Mouse (Mus musculus): Measurements from ENCODE around the gene Gm45234. TPM values are rescaled to one million over a fixed set of nuclear protein-coding genes. Genes with fewer than 3 reads are reported as not detected.
"Not testable (repeated sequence)": the region's sequence is repeated elsewhere in the genome, so short reads cannot be mapped to it uniquely, and the experiment has no call there.

Gene Gm45234
- polyA plus RNA-seq (2015; fragmentation: Nextera tagmentation; extraction: Ambion mirVana): not detected in 2 replicates

- H3K4me1 ChIP-seq: peaks cover 47% of the 10 kb centered on the region
- H3K36me3 ChIP-seq: no peaks in the 10 kb centered on the region
- H3K9me3 ChIP-seq: no peaks in the 10 kb centered on the region
- WGBS: under 1% methylated on average over 55 of the region's 100 CpGs
- peak within 1 kb of the TSS; percentile 88 for H3K9ac ChIP-seq (replicated peaks)
- ATAC-seq (replicated peaks): peak; percentile 51
- H3K4me3 ChIP-seq: peak within 1 kb of the TSS; percentile 65
- H3K4me2 ChIP-seq (replicated peaks): peak within 1 kb of the TSS; percentile 68
- no peaks in the 10 kb centered on the region for H3K27me3 ChIP-seq
- H3K27ac ChIP-seq (replicated peaks): peak within 1 kb of the TSS; percentile 96
Measured at GRCm38 (mm10) chr6:124755831-124756595, at the start of gene Gm45234, which contains the start of gene Atn1. Gm45234 (minus strand) TSS chr6:124756021. Atn1 (minus strand) TSS chr6:124756524.

GRCm38 (mm10) chr6:124804341-124804740 is 48.5 kb upstream of the Gm45234 start:
- H3K4me2 ChIP-seq (replicated peaks): no peak overlapping the region
- no peak overlapping the region for H3K4me3 ChIP-seq
- WGBS: 88% methylated on average over 3 of the region's 3 CpGs
- ATAC-seq (replicated peaks): no peak
- no peaks in the 10 kb centered on the region for H3K36me3 ChIP-seq
- H3K27me3 ChIP-seq: no peaks in the 10 kb centered on the region
- H3K4me1 ChIP-seq: peaks cover 28% of the 10 kb centered on the region
- H3K27ac ChIP-seq (replicated peaks): no peak overlapping the region
- no peak overlapping the region for H3K9ac ChIP-seq (replicated peaks)
- H3K9me3 ChIP-seq: no peaks in the 10 kb centered on the region

DNA sequence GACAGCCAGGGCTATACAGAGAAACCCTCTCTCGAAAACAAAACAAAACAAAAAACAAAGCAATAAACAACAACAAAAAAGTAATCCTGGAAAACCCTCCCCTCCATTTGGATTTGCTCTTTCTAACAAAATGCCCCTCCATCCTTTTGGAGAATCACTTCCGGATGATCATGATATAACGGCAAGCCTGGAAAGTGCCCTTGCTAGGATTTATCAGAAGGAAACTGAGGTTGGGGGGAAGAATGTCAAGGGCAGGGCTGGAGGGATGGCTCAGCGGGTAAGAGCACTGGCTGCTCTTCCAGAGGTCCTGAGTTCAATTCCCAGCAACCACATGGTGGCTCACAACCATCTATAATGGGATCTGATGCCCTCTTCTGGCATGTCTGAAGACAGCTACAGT is 47.9 kb upstream of the Gm45234 start:
- H3K4me3 ChIP-seq; H3K9me3 ChIP-seq; ATAC-seq (replicated peaks); H3K9ac ChIP-seq (replicated peaks); H3K27me3 ChIP-seq; H3K36me3 ChIP-seq; H3K4me2 ChIP-seq (replicated peaks); H3K27ac ChIP-seq (replicated peaks): not testable (repeated sequence)
- 93% methylated on average over 4 of the region's 4 CpGs for WGBS
- peaks cover 23% of the 10 kb centered on the region for H3K4me1 ChIP-seq

GRCm38 (mm10) chr6:124803061-124803460 is 47.2 kb upstream of the Gm45234 start:
- H3K4me3 ChIP-seq: no peak overlapping the region
- H3K4me2 ChIP-seq (replicated peaks): no peak overlapping the region
- H3K27me3 ChIP-seq: no peaks in the 10 kb centered on the region
- H3K27ac ChIP-seq (replicated peaks): no peak overlapping the region
- WGBS: 81% methylated on average over 3 of the region's 3 CpGs
- no peak overlapping the region for H3K9ac ChIP-seq (replicated peaks)
- no peaks in the 10 kb centered on the region for H3K36me3 ChIP-seq
- no peak for ATAC-seq (replicated peaks)
- H3K9me3 ChIP-seq: no peaks in the 10 kb centered on the region
- peaks cover 17% of the 10 kb centered on the region for H3K4me1 ChIP-seq

GRCm38 (mm10) chr6:124802400-124802799 is 46.6 kb upstream of the Gm45234 start:
- H3K9ac ChIP-seq (replicated peaks); H3K27ac ChIP-seq (replicated peaks); H3K4me3 ChIP-seq; H3K9me3 ChIP-seq; ATAC-seq (replicated peaks); H3K27me3 ChIP-seq; H3K4me2 ChIP-seq (replicated peaks); H3K36me3 ChIP-seq: not testable (repeated sequence)
- peaks cover 15% of the 10 kb centered on the region for H3K4me1 ChIP-seq
- 14% methylated on average over 5 of the region's 9 CpGs for WGBS

DNA sequence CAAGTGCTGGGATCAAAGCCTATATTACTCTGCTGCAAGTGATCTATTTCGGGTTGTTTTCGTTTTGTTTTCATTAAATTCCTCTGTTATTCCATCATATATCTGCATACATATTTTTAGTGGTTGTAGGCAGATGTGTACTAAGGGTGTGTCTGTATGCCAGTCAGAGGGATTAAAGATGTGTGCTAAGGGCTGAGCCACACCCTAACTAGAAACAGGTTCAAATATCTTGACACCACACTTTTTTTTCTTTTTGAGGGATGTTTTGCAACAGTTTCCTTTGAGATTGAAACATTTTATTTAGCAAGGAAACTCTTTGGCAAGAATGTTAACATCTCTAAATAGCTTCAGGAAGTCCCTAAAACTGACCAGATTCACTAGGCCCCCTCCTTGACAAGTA is 40.4 kb upstream of the Gm45234 start:
- no peaks in the 10 kb centered on the region for H3K4me1 ChIP-seq
- 80% methylated on average over 2 of the region's 2 CpGs for WGBS
- H3K27me3 ChIP-seq: no peaks in the 10 kb centered on the region
- no peaks in the 10 kb centered on the region for H3K36me3 ChIP-seq
- no peak overlapping the region for H3K9ac ChIP-seq (replicated peaks)
- no peaks in the 10 kb centered on the region for H3K9me3 ChIP-seq
- no peak for ATAC-seq (replicated peaks)
- H3K4me2 ChIP-seq (replicated peaks): no peak overlapping the region
- H3K4me3 ChIP-seq: no peak overlapping the region
- H3K27ac ChIP-seq (replicated peaks): no peak overlapping the region

DNA sequence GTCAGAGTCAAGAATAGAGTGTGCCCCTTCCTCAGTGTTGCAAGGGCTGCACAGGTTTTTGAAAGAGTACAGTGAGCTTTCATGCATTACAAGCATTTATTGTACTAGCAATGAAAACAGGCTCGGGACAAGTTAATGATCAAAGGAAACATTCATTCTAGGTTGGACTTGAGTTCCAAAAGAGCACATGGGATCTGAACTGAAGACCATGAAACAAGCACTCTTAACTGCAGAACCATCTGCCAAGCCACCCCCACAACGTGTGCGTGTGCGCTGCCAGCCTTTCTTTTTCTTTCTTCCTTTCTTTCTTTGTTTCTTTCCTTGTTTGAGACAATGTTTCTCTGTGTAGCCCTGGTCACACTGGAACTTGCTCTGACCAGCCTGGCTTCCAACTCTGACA is 40.0 kb upstream of the Gm45234 start:
- no peaks in the 10 kb centered on the region for H3K9me3 ChIP-seq
- no peak overlapping the region for H3K4me2 ChIP-seq (replicated peaks)
- no peak overlapping the region for H3K27ac ChIP-seq (replicated peaks)
- ATAC-seq (replicated peaks): no peak
- H3K4me3 ChIP-seq: no peak overlapping the region
- H3K27me3 ChIP-seq: no peaks in the 10 kb centered on the region
- WGBS: 45% methylated on average over 4 of the region's 4 CpGs
- H3K4me1 ChIP-seq: no peaks in the 10 kb centered on the region
- no peak overlapping the region for H3K9ac ChIP-seq (replicated peaks)
- no peaks in the 10 kb centered on the region for H3K36me3 ChIP-seq

GRCm38 (mm10) chr6:124791911-124792310 is 36.1 kb upstream of the Gm45234 start:
- Histone ChIP-seq H3K36me3 (no peaks in the 10 kb centered on the region), H3K4me2 (replicated peaks) (no peak overlapping the region), H3K9me3 (no peaks in the 10 kb centered on the region), H3K27ac (replicated peaks) (no peak overlapping the region), H3K27me3 (no peaks in the 10 kb centered on the region), H3K4me3 (no peak overlapping the region), H3K4me1 (no peaks in the 10 kb centered on the region), H3K9ac (replicated peaks) (no peak overlapping the region)
- ATAC-seq (replicated peaks): no peak
- WGBS: 88% methylated on average over 3 of the region's 3 CpGs

DNA sequence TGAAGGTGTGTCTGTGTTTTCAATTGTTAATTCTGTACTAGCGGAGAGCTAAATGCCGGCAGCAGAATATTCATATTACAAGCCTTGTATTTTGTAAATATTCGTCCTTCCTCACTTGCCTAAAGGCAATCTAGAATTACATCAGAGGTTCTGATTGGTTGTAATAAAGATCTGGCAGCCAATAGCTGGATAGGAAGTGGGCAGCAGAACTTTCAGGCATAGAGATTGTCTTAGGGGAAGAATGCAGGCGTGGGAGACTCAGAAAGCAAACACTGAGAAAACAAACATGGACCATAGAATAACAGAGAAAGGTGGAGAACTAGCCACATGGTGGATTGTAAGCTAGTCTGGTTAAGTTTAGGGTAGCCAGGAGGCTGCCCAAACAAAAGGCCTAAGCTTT is 34.3 kb upstream of the Gm45234 start:
- Histone ChIP-seq H3K36me3 (no peaks in the 10 kb centered on the region), H3K27ac (replicated peaks) (no peak overlapping the region), H3K9ac (replicated peaks) (no peak overlapping the region), H3K4me1 (no peaks in the 10 kb centered on the region), H3K27me3 (no peaks in the 10 kb centered on the region), H3K9me3 (no peaks in the 10 kb centered on the region), H3K4me3 (no peak overlapping the region), H3K4me2 (replicated peaks) (no peak overlapping the region)
- no peak for ATAC-seq (replicated peaks)
- WGBS: 79% methylated on average over 4 of the region's 4 CpGs

GRCm38 (mm10) chr6:124789519-124789918 is 33.7 kb upstream of the Gm45234 start:
- no peaks in the 10 kb centered on the region for H3K27me3 ChIP-seq
- no peak overlapping the region for H3K27ac ChIP-seq (replicated peaks)
- H3K4me3 ChIP-seq: no peak overlapping the region
- no peaks in the 10 kb centered on the region for H3K4me1 ChIP-seq
- no peaks in the 10 kb centered on the region for H3K36me3 ChIP-seq
- no peak overlapping the region for H3K9ac ChIP-seq (replicated peaks)
- no peak for ATAC-seq (replicated peaks)
- H3K4me2 ChIP-seq (replicated peaks): no peak overlapping the region
- no peaks in the 10 kb centered on the region for H3K9me3 ChIP-seq
- WGBS: 82% methylated on average over 4 of the region's 4 CpGs

- Histone ChIP-seq H3K27me3 (no peaks in the 10 kb centered on the region), H3K36me3 (no peaks in the 10 kb centered on the region), H3K4me2 (replicated peaks) (no peak overlapping the region), H3K9me3 (no peaks in the 10 kb centered on the region), H3K4me1 (no peaks in the 10 kb centered on the region), H3K27ac (replicated peaks) (no peak overlapping the region), H3K9ac (replicated peaks) (no peak overlapping the region), H3K4me3 (no peak overlapping the region)
- 83% methylated on average over 10 of the region's 10 CpGs for WGBS
- ATAC-seq (replicated peaks): no peak
Measured at GRCm38 (mm10) chr6:124787722-124788121, 31.9 kb upstream of the Gm45234 start.

- Histone ChIP-seq H3K36me3 (no peaks in the 10 kb centered on the region), H3K4me3 (no peak overlapping the region), H3K4me2 (replicated peaks) (no peak overlapping the region), H3K27ac (replicated peaks) (no peak overlapping the region), H3K27me3 (no peaks in the 10 kb centered on the region), H3K4me1 (peaks cover 3% of the 10 kb centered on the region; the same call in 1 of the 2 replicates), H3K9me3 (no peaks in the 10 kb centered on the region), H3K9ac (replicated peaks) (no peak overlapping the region)
- no peak for ATAC-seq (replicated peaks)
- 53% methylated on average over 8 of the region's 8 CpGs for WGBS
Measured at GRCm38 (mm10) chr6:124786756-124787420, 31.1 kb upstream of the Gm45234 start.

Data from forebrain, embryonic 15.5 days (tissue).